8 mouse cellular contexts compared by ENCODE assay signal in genomic region chr3:51560511-51561108, GRCm38 (mm10). TPM values are rescaled to one million over a fixed set of nuclear protein-coding genes. Genes with fewer than 3 reads are reported as not detected.
DNase-seq lines count a peak whose midpoint lies in the region; ATAC-seq and TF ChIP-seq lines count a peak whose summit lies in the region.

TSS of gene Setd7 (minus strand) at chr3:51560879.

- peaks cover 18% of the 10 kb centered on the region; the same call in 1 of the 2 replicates for H3K4me1 ChIP-seq in embryonic facial prominence, embryonic 13.5 days
- H3K4me1 ChIP-seq in kidney, embryonic 14.5 days (ENCODE audit: control insufficient read depth, insufficient read depth, low read length) = peaks cover 10% of the 10 kb centered on the region
- H3K4me1 ChIP-seq in limb, embryonic 15.5 days = peaks cover 19% of the 10 kb centered on the region
- no peaks in the 10 kb centered on the region for H3K4me1 ChIP-seq in midbrain, postnatal 0 days (ENCODE audit: insufficient read depth, low read length)

- peak within 1 kb of the TSS; percentile 82 for H3K4me3 ChIP-seq in embryonic facial prominence, embryonic 13.5 days
- H3K4me3 ChIP-seq in kidney, embryonic 14.5 days (ENCODE audit: low read length) = peak within 1 kb of the TSS; percentile 75
- peak within 1 kb of the TSS; percentile 60 for H3K4me3 ChIP-seq in limb, embryonic 15.5 days
- H3K4me3 ChIP-seq in midbrain, postnatal 0 days (ENCODE audit: low read depth, low read length) = peak within 1 kb of the TSS; percentile 87

- 0 out of 2 replicates have a peak, but pooled peaks cover 4% of the 10 kb centered on the region for H3K27me3 ChIP-seq in embryonic facial prominence, embryonic 13.5 days
- H3K27me3 ChIP-seq in kidney, embryonic 14.5 days (ENCODE audit: control insufficient read depth, insufficient read depth, low read length) = no peaks in the 10 kb centered on the region
- no peaks in the 10 kb centered on the region for H3K27me3 ChIP-seq in limb, embryonic 15.5 days
- H3K27me3 ChIP-seq in midbrain, postnatal 0 days (ENCODE audit: insufficient read depth, low read length) = no peaks in the 10 kb centered on the region

- peak within 1 kb of the TSS; percentile 99 for H3K4me2 ChIP-seq in embryonic facial prominence, embryonic 13.5 days
- peak within 1 kb of the TSS; percentile 82 for H3K4me2 ChIP-seq in kidney, embryonic 14.5 days (replicated peaks; ENCODE audit: low read depth, low read length)
- H3K4me2 ChIP-seq in limb, embryonic 15.5 days = peak within 1 kb of the TSS; percentile 100
- H3K4me2 ChIP-seq in midbrain, postnatal 0 days (ENCODE audit: low read depth, low read length, poor library complexity, severe bottlenecking) = peak within 1 kb of the TSS; percentile 92

- H3K36me3 ChIP-seq in embryonic facial prominence, embryonic 13.5 days = no peaks in the 10 kb centered on the region
- H3K36me3 ChIP-seq in kidney, embryonic 14.5 days (ENCODE audit: control insufficient read depth, insufficient read depth, low read length) = no peaks in the 10 kb centered on the region
- H3K36me3 ChIP-seq in limb, embryonic 15.5 days = no peaks in the 10 kb centered on the region
- no peaks in the 10 kb centered on the region for H3K36me3 ChIP-seq in midbrain, postnatal 0 days (ENCODE audit: insufficient read depth, low read length)

- H3K27ac ChIP-seq in embryonic facial prominence, embryonic 13.5 days = peak within 1 kb of the TSS; percentile 91
- peak within 1 kb of the TSS; percentile 89 for H3K27ac ChIP-seq in kidney, embryonic 14.5 days (ENCODE audit: low read depth, low read length)
- H3K27ac ChIP-seq in limb, embryonic 15.5 days = peak within 1 kb of the TSS; percentile 93
- H3K27ac ChIP-seq in midbrain, postnatal 0 days (ENCODE audit: low read depth, low read length) = peak within 1 kb of the TSS; percentile 92

- ATAC-seq in embryonic facial prominence, embryonic 13.5 days (ENCODE audit: insufficient number of reproducible peaks, insufficient read depth, low FRiP score, low TSS enrichment, low read depth) = peak; percentile 68
- peak; percentile 86 for ATAC-seq in kidney, embryonic 14.5 days (ENCODE audit: low FRiP score, low TSS enrichment)
- peak; percentile 84 for ATAC-seq in limb, embryonic 15.5 days (ENCODE audit: insufficient number of reproducible peaks, low FRiP score, low TSS enrichment, low read depth)
- peak; percentile 82 for ATAC-seq in midbrain, postnatal 0 days (ENCODE audit: low FRiP score)

- no peaks in the 10 kb centered on the region for H3K9me3 ChIP-seq in embryonic facial prominence, embryonic 13.5 days
- H3K9me3 ChIP-seq in kidney, embryonic 14.5 days (ENCODE audit: control insufficient read depth, low read length) = no peaks in the 10 kb centered on the region
- no peaks in the 10 kb centered on the region for H3K9me3 ChIP-seq in limb, embryonic 15.5 days
- no peaks in the 10 kb centered on the region for H3K9me3 ChIP-seq in midbrain, postnatal 0 days (ENCODE audit: low read length)

- H3K9ac ChIP-seq in embryonic facial prominence, embryonic 13.5 days = peak within 1 kb of the TSS; percentile 90
- peak within 1 kb of the TSS; percentile 88 for H3K9ac ChIP-seq in kidney, embryonic 14.5 days (ENCODE audit: low read depth, low read length)
- H3K9ac ChIP-seq in limb, embryonic 15.5 days = peak within 1 kb of the TSS; percentile 76
- peak within 1 kb of the TSS; percentile 93 for H3K9ac ChIP-seq in midbrain, postnatal 0 days (replicated peaks; ENCODE audit: low read length, poor library complexity, severe bottlenecking)

- DNase-seq in 3T3-L1 (ENCODE audit: low read depth, low spot score) = peak; percentile 70
- DNase-seq in adrenal gland, postnatal 36 days = peak; percentile 81 to 88
- DNase-seq in heart, adult 9 months (ENCODE audit: low spot score in 2 of 2) = peak; percentile 89
- DNase-seq in midbrain, postnatal 0 days (ENCODE audit: low spot score) = peak; percentile 84
- peak; percentile 39 to 52 for DNase-seq in spleen, postnatal 14 days (ENCODE audit: low spot score in 2 of 2)

- WGBS in embryonic facial prominence, embryonic 13.5 days = under 1% methylated on average over 48 of the region's 48 CpGs
- under 1% methylated on average over 47 of the region's 48 CpGs for whole genome bisulfite sequencing in kidney, embryonic 14.5 days
- under 1% methylated on average over 47 of the region's 48 CpGs for WGBS in limb, embryonic 15.5 days
- under 1% methylated on average over 38 of the region's 48 CpGs for WGBS in midbrain, postnatal 0 days

- TF ChIP-seq CTCF in midbrain, postnatal 0 days (IDR thresholded peaks at IDR 0.05) = no peak; the same call in 1 of the 2 replicates

RNA-seq across cellular contexts. Expression of gene Setd7, which starts in this region (rescaled TPM):
- total RNA-seq in adrenal gland, postnatal 36 days (2021) = 10 to 100 TPM; 50.6 to 52.8 TPM
- polyA plus RNA-seq in embryonic facial prominence, embryonic 13.5 days (2015; fragmentation: Nextera tagmentation; extraction: Ambion mirVana) = 3.7 and 3.9 TPM in 2 replicates
- polyA plus RNA-seq in kidney, embryonic 14.5 days (2014; fragmentation: Nextera tagmentation; extraction: Ambion mirVana) = 4.3 and 4.7 TPM in 2 replicates
- polyA plus RNA-seq in limb, embryonic 15.5 days (2015; fragmentation: Nextera tagmentation; extraction: Ambion mirVana) = 4.2 and 4.4 TPM in 2 replicates
- total RNA-seq in midbrain, postnatal 0 days (2014; rRNA removed) = 11.7 and 16.1 TPM in 2 replicates
- 1.1 and 2.7 TPM in 2 replicates for polyA plus RNA-seq in midbrain, postnatal 0 days (2015; fragmentation: Nextera tagmentation; extraction: Ambion mirVana)

Comparison
In these comparisons a context has a peak if more than half of its experiments do, and no peak if none do; other contexts are left out.
1. Peak in every context shown above with its lines: DNase-seq, ATAC-seq, H3K4me3 ChIP-seq and H3K27ac ChIP-seq.